Mouse (Mus musculus) liver, embryonic 14.5 days (tissue): ENCODE measurements around the gene Kif23.

Experiments
- CTCF ChIP-seq: IDR thresholded peaks from 2 replicates; pipeline ENCODE4 v1.5.1; 2016; ENCODE audit warnings: antibody characterized with exemption, low read depth, control low read depth
- EP300 ChIP-seq: IDR thresholded peaks from 2 replicates; pipeline ENCODE4 v1.6.1; 2016; ENCODE audit warnings: antibody characterized with exemption, low read depth

- TF ChIP-seq CTCF (peak; percentile 89), EP300 (no peak)
These were observed 46.8 kb downstream of the Kif23 start for GRCm38 (mm10) chr9:61899804-61900203.
